Mouse (Mus musculus) liver, embryonic 11.5 days (tissue): ENCODE results near the gene Neu2. TPM values are rescaled to one million over a fixed set of nuclear protein-coding genes. Genes with fewer than 3 reads are reported as not detected.

Experiments
- ATAC-seq: fragments of 200-750 bp; cut with Nextera tagmentation; replicated peaks from 2 replicates; pipeline ENCODE4 v1.8.0; 2017; ENCODE audit warnings: moderate number of reproducible peaks, mild to moderate bottlenecking, moderate TSS enrichment, moderate library complexity; ENCODE audit not compliant: low FRiP score
- DNase-seq: peaks from one replicate; pipeline ENCODE4 v3.0.0-alpha.2; 2017; ENCODE audit warnings: low spot score
- H3K27ac ChIP-seq: fragments of 300-500 bp; sonication (generic); 2 replicates; pipeline ENCODE4 v1.5.1; 2014; ENCODE audit warnings: mild to moderate bottlenecking, low read depth, low read length, control low read depth
- H3K27me3 ChIP-seq: fragments of 300-500 bp; sonication (generic); replicated peaks from 2 replicates; pipeline ENCODE4 v1.6.1; 2014; ENCODE audit warnings: low read length, mixed read lengths; ENCODE audit not compliant: control insufficient read depth, insufficient read depth
- H3K36me3 ChIP-seq: fragments of 300-500 bp; sonication (generic); 2 replicates; pipeline ENCODE4 v1.6.1; 2014; ENCODE audit warnings: mild to moderate bottlenecking, low read length, moderate library complexity, mixed read lengths; ENCODE audit not compliant: control insufficient read depth, insufficient read depth
- H3K4me1 ChIP-seq: fragments of 300-500 bp; sonication (generic); replicated peaks from 2 replicates; pipeline ENCODE4 v1.6.1; 2014; ENCODE audit warnings: low read length, mixed read lengths; ENCODE audit not compliant: control insufficient read depth, insufficient read depth
- H3K4me2 ChIP-seq: fragments of 300-500 bp; sonication (generic); 2 replicates; pipeline ENCODE4 v1.6.1; 2014; ENCODE audit warnings: mild to moderate bottlenecking, control low read depth, moderate library complexity
- H3K4me3 ChIP-seq: fragments of 300-500 bp; sonication (generic); 2 replicates; pipeline ENCODE4 v1.5.1; 2014; ENCODE audit warnings: low read depth, low read length, control low read depth
- H3K9ac ChIP-seq: fragments of 300-500 bp; sonication (generic); 2 replicates; pipeline ENCODE4 v1.6.1; 2014; ENCODE audit warnings: low read depth, low read length, control low read depth
- H3K9me3 ChIP-seq: fragments of 300-500 bp; sonication (generic); 2 replicates; pipeline ENCODE4 v1.6.1; 2016; ENCODE audit warnings: low read length, inconsistent platforms, mixed read lengths; ENCODE audit not compliant: control insufficient read depth
- WGBS: fragments of 180-500 bp; shearing (Covaris S2); extraction: QIAGEN DNeasy Blood & Tissue Kit; methylation state at CpG from one replicate; pipeline ENCODE4 v1.1.7; 2014; 5-methylcytosine and 5-hydroxymethylcytosine counted together
- polyA plus RNA-seq: library from polyadenylated mRNA; unstranded; fragments of >200 nt; fragmentation: Nextera tagmentation; extraction: Ambion mirVana; gene quantifications from 2 replicates; pipeline ENCODE4 v1.2.1, GENCODE M21; 2014

Gene Neu2
- polyA plus RNA-seq, 1 experiment from 2014 or later, result 0.16 TPM

GRCm38 (mm10) chr1:87637121-87637877 lies 127.6 kb downstream of the Neu2 start:
- ATAC-seq (peak; percentile 99), DNase-seq (peak; percentile 64)
- Histone ChIP-seq H3K36me3 (no peaks in the 10 kb centered on the region), H3K4me2 (peak overlapping the region; percentile 56), H3K4me3 (no peak overlapping the region), H3K4me1 (peaks cover 52% of the 10 kb centered on the region), H3K27me3 (no peaks in the 10 kb centered on the region), H3K9ac (peak overlapping the region; percentile 64; the same call in 1 of the 2 replicates), H3K27ac (peak overlapping the region; percentile 91), H3K9me3 (no peaks in the 10 kb centered on the region)
- 52% methylated on average over 4 of the region's 4 CpGs for WGBS

GRCm38 (mm10) chr1:87637878-87638600 lies 128.3 kb downstream of the Neu2 start:
- ATAC-seq, result peak; percentile 73
- Histone ChIP-seq H3K4me2 (peak overlapping the region; percentile 29), H3K27me3 (no peaks in the 10 kb centered on the region), H3K9me3 (no peaks in the 10 kb centered on the region), H3K9ac (no peak overlapping the region), H3K4me3 (no peak overlapping the region), H3K4me1 (peaks cover 45% of the 10 kb centered on the region), H3K36me3 (no peaks in the 10 kb centered on the region), H3K27ac (peak overlapping the region; percentile 91)
- DNase-seq, result no peak
- 76% methylated on average over 4 of the region's 4 CpGs for WGBS

GRCm38 (mm10) chr1:87639724-87640123 lies 130.0 kb downstream of the Neu2 start:
- H3K27ac ChIP-seq, result peak overlapping the region; percentile 59
- H3K9me3 ChIP-seq, result no peaks in the 10 kb centered on the region
- ATAC-seq (no peak), DNase-seq (no peak)
- H3K36me3 ChIP-seq, result no peaks in the 10 kb centered on the region
- WGBS, result 64% methylated on average over 8 of the region's 8 CpGs
- no peaks in the 10 kb centered on the region for H3K27me3 ChIP-seq
- peak overlapping the region; percentile 39 for H3K4me2 ChIP-seq
- peaks cover 45% of the 10 kb centered on the region for H3K4me1 ChIP-seq
- H3K9ac ChIP-seq, result peak overlapping the region; percentile 7; the same call in 1 of the 2 replicates
- H3K4me3 ChIP-seq, result no peak overlapping the region

GRCm38 (mm10) chr1:87640165-87640661 lies 130.5 kb downstream of the Neu2 start:
- peak overlapping the region; percentile 39 for H3K4me2 ChIP-seq
- ATAC-seq (no peak), DNase-seq (no peak)
- H3K9me3 ChIP-seq, result no peaks in the 10 kb centered on the region
- 47% methylated on average over 17 of the region's 17 CpGs for WGBS
- H3K4me3 ChIP-seq, result no peak overlapping the region
- H3K36me3 ChIP-seq, result no peaks in the 10 kb centered on the region
- H3K4me1 ChIP-seq, result peaks cover 47% of the 10 kb centered on the region
- H3K27me3 ChIP-seq, result no peaks in the 10 kb centered on the region
- H3K9ac ChIP-seq, result peak overlapping the region; percentile 7; the same call in 1 of the 2 replicates
- H3K27ac ChIP-seq, result peak overlapping the region; percentile 59

- H3K9ac ChIP-seq, result no peak overlapping the region
- no peak overlapping the region for H3K4me2 ChIP-seq
- DNase-seq (no peak), ATAC-seq (no peak)
- peaks cover 37% of the 10 kb centered on the region for H3K4me1 ChIP-seq
- no peak overlapping the region for H3K4me3 ChIP-seq
- no peaks in the 10 kb centered on the region for H3K27me3 ChIP-seq
- no peak overlapping the region for H3K27ac ChIP-seq
- H3K9me3 ChIP-seq, result no peaks in the 10 kb centered on the region
- H3K36me3 ChIP-seq, result no peaks in the 10 kb centered on the region
- WGBS, result 90% methylated on average over 7 of the region's 7 CpGs
Observed at GRCm38 (mm10) chr1:87643016-87643415, 133.3 kb downstream of the Neu2 start.

- Histone ChIP-seq H3K36me3 (no peaks in the 10 kb centered on the region), H3K4me1 (peaks cover 42% of the 10 kb centered on the region), H3K4me3 (no peak overlapping the region), H3K27ac (0 out of 2 replicates have a peak overlapping the region, but pooled peaks have one; percentile 19), H3K9ac (no peak overlapping the region), H3K27me3 (no peaks in the 10 kb centered on the region), H3K9me3 (no peaks in the 10 kb centered on the region), H3K4me2 (no peak overlapping the region)
- no peak for ATAC-seq
- DNase-seq, result no peak
- 78% methylated on average over 7 of the region's 7 CpGs for WGBS
Observed at GRCm38 (mm10) chr1:87645041-87645440, 135.4 kb downstream of the Neu2 start.

- 47% methylated on average over 6 of the region's 6 CpGs for WGBS
- Histone ChIP-seq H3K4me3 (no peak overlapping the region), H3K36me3 (no peaks in the 10 kb centered on the region), H3K9ac (no peak overlapping the region), H3K27me3 (no peaks in the 10 kb centered on the region), H3K4me1 (peaks cover 49% of the 10 kb centered on the region), H3K4me2 (no peak overlapping the region; the same call in 1 of the 2 replicates), H3K9me3 (no peaks in the 10 kb centered on the region), H3K27ac (no peak overlapping the region)
- ATAC-seq, result no peak
- no peak for DNase-seq
Observed at GRCm38 (mm10) chr1:87645748-87646147, 136.1 kb downstream of the Neu2 start.
